Mouse (Mus musculus) heart, postnatal 10 days (tissue): ENCODE data around the gene Peli2. TPM values are rescaled to one million over a fixed set of nuclear protein-coding genes. Genes with fewer than 3 reads are reported as not detected.

Source experiments
- DNase-seq, 2 experiments: peaks; one replicate each; pipeline ENCODE4 v3.0.0; 2021
- intact Hi-C: fragments of 180-260 bp; cut with DNase I; formaldehyde crosslinking; loops from one replicate; pipeline ENCODE4 v1.15.1; 2025
- total RNA-seq, 2 experiments: library from RNA; stranded (reverse); gene quantifications; 2 replicates each; pipeline ENCODE4 v1.2.3; 2021

Peli2 gene
- total RNA-seq, 2 experiments from 2014 or later = 12.6 to 17.4 TPM

- intact Hi-C loops = loop anchor here (5.0 kb wide), 3 partner anchors 78 to 372 kb away; no protein-coding TSS in a partner anchor
Measured at GRCm38 (mm10) chr14:48124011-48124410, 3.4 kb downstream of the Peli2 start.

GRCm38 (mm10) chr14:48124816-48125215 is 4.2 kb downstream of the Peli2 start:
- intact Hi-C loops = loop anchor here (5.0 kb wide), 3 partner anchors 77 to 373 kb away; no protein-coding TSS in a partner anchor
- DNase-seq = no peak

More at GRCm38 (mm10) chr14:48124011-48124410, 3.4 kb downstream of the Peli2 start:
- DNase-seq = no peak

- DNase-seq = no peak
- intact Hi-C loops = no loop called here
Measured at GRCm38 (mm10) chr14:48125971-48126370, 5.3 kb downstream of the Peli2 start.

GRCm38 (mm10) chr14:48126931-48127330 is 6.3 kb downstream of the Peli2 start:
- no peak for DNase-seq
- intact Hi-C loops = no loop called here

- DNase-seq = no peak
- intact Hi-C loops = no loop called here
Measured at GRCm38 (mm10) chr14:48127609-48128185, 7.1 kb downstream of the Peli2 start.

GRCm38 (mm10) chr14:48128701-48129100 is 8.1 kb downstream of the Peli2 start:
- intact Hi-C loops = no loop called here
- DNase-seq = no peak

GRCm38 (mm10) chr14:48130021-48130420 is 9.4 kb downstream of the Peli2 start:
- intact Hi-C loops = no loop called here
- peak in 1 of 2 experiments; percentile 35 for DNase-seq

GRCm38 (mm10) chr14:48130761-48131575 is 10.3 kb downstream of the Peli2 start:
- DNase-seq = peak in 1 of 2 experiments; percentile 30
- intact Hi-C loops = no loop called here

- intact Hi-C loops = no loop called here
Measured at GRCm38 (mm10) chr14:48131576-48131922, 10.9 kb downstream of the Peli2 start.

GRCm38 (mm10) chr14:48132241-48132640 is 11.6 kb downstream of the Peli2 start:
- DNase-seq = no peak
- intact Hi-C loops = no loop called here

More at GRCm38 (mm10) chr14:48131576-48131922, 10.9 kb downstream of the Peli2 start:
- DNase-seq = peak; percentile 70 to 73

GRCm38 (mm10) chr14:48132865-48133802 is 12.5 kb downstream of the Peli2 start:
- DNase-seq = no peak
- intact Hi-C loops = no loop called here

- intact Hi-C loops = no loop called here
- peak; percentile 47 to 54 for DNase-seq
Measured at GRCm38 (mm10) chr14:48134344-48134743, 13.7 kb downstream of the Peli2 start.

- intact Hi-C loops = loop anchor here (2.0 kb wide), 1 partner anchor 223 kb away; no protein-coding TSS in a partner anchor
- no peak for DNase-seq
Measured at GRCm38 (mm10) chr14:48135816-48136345, 15.3 kb downstream of the Peli2 start.

GRCm38 (mm10) chr14:48137731-48138130 is 17.1 kb downstream of the Peli2 start:
- no peak for DNase-seq
- intact Hi-C loops = loop anchor here (2.0 kb wide), 1 partner anchor 221 kb away; no protein-coding TSS in a partner anchor

GRCm38 (mm10) chr14:48138138-48138537 is 17.5 kb downstream of the Peli2 start:
- DNase-seq = peak in 1 of 2 experiments; percentile 62
- intact Hi-C loops = no loop called here

- no peak for DNase-seq
- intact Hi-C loops = no loop called here
Measured at GRCm38 (mm10) chr14:48139409-48139808, 18.8 kb downstream of the Peli2 start.

GRCm38 (mm10) chr14:48141694-48142093 is 21.1 kb downstream of the Peli2 start:
- no peak for DNase-seq
- intact Hi-C loops = no loop called here

GRCm38 (mm10) chr14:48142696-48143095 is 22.1 kb downstream of the Peli2 start:
- intact Hi-C loops = no loop called here

GRCm38 (mm10) chr14:48143141-48143540 is 22.5 kb downstream of the Peli2 start:
- intact Hi-C loops = no loop called here
- no peak for DNase-seq

More at GRCm38 (mm10) chr14:48142696-48143095, 22.1 kb downstream of the Peli2 start:
- no peak for DNase-seq

GRCm38 (mm10) chr14:48144330-48144729 is 23.7 kb downstream of the Peli2 start:
- intact Hi-C loops = no loop called here
- DNase-seq = no peak
